Mouse (Mus musculus) liver, embryonic 15.5 days (tissue): Measurements from ENCODE around the gene Prr12. TPM values are rescaled to one million over a fixed set of nuclear protein-coding genes. Genes with fewer than 3 reads are reported as not detected.

ENCODE experiments used
- ATAC-seq: fragments of 200-750 bp; cut with Nextera tagmentation; 2 replicates; pipeline ENCODE4 v1.8.0; 2017; ENCODE audit warnings: moderate number of reproducible peaks, mild to moderate bottlenecking, moderate library complexity; ENCODE audit not compliant: insufficient read depth
- H3K27ac ChIP-seq: fragments of 300-500 bp; sonication (generic); replicated peaks from 2 replicates; pipeline ENCODE4 v1.5.1; 2015; ENCODE audit warnings: mild to moderate bottlenecking, inconsistent platforms
- H3K27me3 ChIP-seq: fragments of 300-500 bp; sonication (generic); 2 replicates; pipeline ENCODE4 v1.6.1; 2015; ENCODE audit warnings: mild to moderate bottlenecking, inconsistent platforms
- H3K36me3 ChIP-seq: fragments of 300-500 bp; sonication (generic); replicated peaks from 2 replicates; pipeline ENCODE4 v1.6.1; 2015; ENCODE audit warnings: moderate library complexity, mild to moderate bottlenecking, inconsistent platforms
- H3K4me1 ChIP-seq: fragments of 300-500 bp; sonication (generic); replicated peaks from 2 replicates; pipeline ENCODE4 v1.6.1; 2015; ENCODE audit warnings: inconsistent platforms
- H3K4me2 ChIP-seq: fragments of 300-500 bp; sonication (generic); 2 replicates; pipeline ENCODE4 v1.6.1; 2015; ENCODE audit warnings: moderate library complexity, mild to moderate bottlenecking, inconsistent platforms
- H3K4me3 ChIP-seq: fragments of 300-500 bp; sonication (generic); replicated peaks from 2 replicates; pipeline ENCODE4 v1.5.1; 2015; ENCODE audit warnings: mild to moderate bottlenecking, inconsistent platforms
- H3K9ac ChIP-seq: fragments of 300-500 bp; sonication (generic); 2 replicates; pipeline ENCODE4 v1.6.1; 2015; ENCODE audit warnings: moderate library complexity, mild to moderate bottlenecking, inconsistent platforms
- H3K9me3 ChIP-seq: fragments of 300-500 bp; sonication (generic); replicated peaks from 2 replicates; pipeline ENCODE4 v1.6.1; 2016; ENCODE audit warnings: inconsistent platforms
- WGBS: fragments of 180-500 bp; shearing (Covaris S2); methylation state at CpG from one replicate; pipeline ENCODE4 v1.1.7; 2015; ENCODE audit warnings: mixed read lengths; ENCODE audit not compliant: insufficient replicate concordance; 5-methylcytosine and 5-hydroxymethylcytosine counted together
- polyA plus RNA-seq: library from polyadenylated mRNA; unstranded; fragments of >200 nt; fragmentation: Nextera tagmentation; extraction: Ambion mirVana; gene quantifications from 2 replicates; pipeline ENCODE4 v1.2.1, GENCODE M21; 2015

The Prr12 gene
- polyA plus RNA-seq, 1 experiment from 2014 or later = 2.1 TPM

- Histone ChIP-seq H3K9me3 (no peaks in the 10 kb centered on the region), H3K4me1 (peaks cover 40% of the 10 kb centered on the region), H3K4me2 (peak overlapping the region; percentile 94), H3K27ac (peak overlapping the region; percentile 16; the same call in 1 of the 2 replicates), H3K36me3 (no peaks in the 10 kb centered on the region), H3K27me3 (peaks cover 39% of the 10 kb centered on the region), H3K4me3 (no peak overlapping the region), H3K9ac (no peak overlapping the region)
- WGBS = 21% methylated on average over 8 of the region's 8 CpGs
- ATAC-seq = no peak
Measured at GRCm38 (mm10) chr7:45019031-45019571, 33.6 kb downstream of the Prr12 start.

GRCm38 (mm10) chr7:45017242-45018061 is 35.2 kb downstream of the Prr12 start, which contains the start of gene Rras:
Gene Rras, plus strand, starts transcription at chr7:45017961.
- Histone ChIP-seq H3K27ac (peak within 1 kb of the TSS; percentile 98), H3K9me3 (no peaks in the 10 kb centered on the region), H3K4me3 (peak within 1 kb of the TSS; percentile 92), H3K36me3 (peaks cover 12% of the 10 kb centered on the region), H3K4me1 (peaks cover 55% of the 10 kb centered on the region), H3K27me3 (peaks cover 39% of the 10 kb centered on the region), H3K9ac (peak within 1 kb of the TSS; percentile 97), H3K4me2 (peak within 1 kb of the TSS; percentile 94)
- WGBS = under 1% methylated on average over 36 of the region's 36 CpGs
- ATAC-seq = peak; percentile 84

- Histone ChIP-seq H3K27me3 (peaks cover 38% of the 10 kb centered on the region), H3K9me3 (no peaks in the 10 kb centered on the region), H3K4me1 (peaks cover 57% of the 10 kb centered on the region), H3K4me2 (peak overlapping the region; percentile 94), H3K9ac (peak overlapping the region; percentile 97), H3K27ac (peak overlapping the region; percentile 98), H3K36me3 (peaks cover 19% of the 10 kb centered on the region), H3K4me3 (peak overlapping the region; percentile 92)
- WGBS = 2% methylated on average over 4 of the region's 4 CpGs
- ATAC-seq = no peak
Measured at GRCm38 (mm10) chr7:45016761-45017160, 35.9 kb downstream of the Prr12 start.

GRCm38 (mm10) chr7:45015957-45016612 is 36.6 kb downstream of the Prr12 start, which contains the start of gene Scaf1:
Gene Scaf1, minus strand, starts transcription at chr7:45016363.
- H3K4me1 ChIP-seq = peaks cover 57% of the 10 kb centered on the region
- H3K4me3 ChIP-seq = peak within 1 kb of the TSS; percentile 92
- peaks cover 32% of the 10 kb centered on the region for H3K27me3 ChIP-seq
- peak within 1 kb of the TSS; percentile 94 for H3K4me2 ChIP-seq
- peak within 1 kb of the TSS; percentile 98 for H3K27ac ChIP-seq
- H3K36me3 ChIP-seq = peaks cover 26% of the 10 kb centered on the region
- peak; percentile 74 for ATAC-seq
- under 1% methylated on average over 69 of the region's 69 CpGs for WGBS
- H3K9ac ChIP-seq = peak within 1 kb of the TSS; percentile 97
- H3K9me3 ChIP-seq = no peaks in the 10 kb centered on the region

GRCm38 (mm10) chr7:45015344-45015956 is 37.2 kb downstream of the Prr12 start:
- Histone ChIP-seq H3K4me2 (peak overlapping the region; percentile 94), H3K27ac (peak overlapping the region; percentile 98), H3K9ac (peak overlapping the region; percentile 97), H3K4me3 (peak overlapping the region; percentile 92), H3K36me3 (peaks cover 30% of the 10 kb centered on the region), H3K4me1 (peaks cover 57% of the 10 kb centered on the region), H3K27me3 (peaks cover 26% of the 10 kb centered on the region), H3K9me3 (no peaks in the 10 kb centered on the region)
- ATAC-seq = no peak
- WGBS = under 1% methylated on average over 20 of the region's 20 CpGs

GRCm38 (mm10) chr7:45014096-45014451 is 38.6 kb downstream of the Prr12 start:
- ATAC-seq = no peak
- peaks cover 12% of the 10 kb centered on the region for H3K27me3 ChIP-seq
- H3K9me3 ChIP-seq = no peaks in the 10 kb centered on the region
- H3K4me1 ChIP-seq = peaks cover 54% of the 10 kb centered on the region
- H3K4me3 ChIP-seq = no peak overlapping the region
- H3K36me3 ChIP-seq = peaks cover 44% of the 10 kb centered on the region
- WGBS = 93% methylated on average over 3 of the region's 3 CpGs
- H3K9ac ChIP-seq = 0 out of 2 replicates have a peak overlapping the region, but pooled peaks have one; percentile 1
- H3K27ac ChIP-seq = peak overlapping the region; percentile 98
- H3K4me2 ChIP-seq = peak overlapping the region; percentile 94; the same call in 1 of the 2 replicates

GRCm38 (mm10) chr7:45013366-45014095 is 39.1 kb downstream of the Prr12 start:
- peak overlapping the region; percentile 38 for H3K27ac ChIP-seq
- WGBS = 89% methylated on average over 16 of the region's 16 CpGs
- no peak for ATAC-seq
- H3K27me3 ChIP-seq = peaks cover 7% of the 10 kb centered on the region
- H3K36me3 ChIP-seq = peaks cover 50% of the 10 kb centered on the region
- peaks cover 49% of the 10 kb centered on the region for H3K4me1 ChIP-seq
- no peak overlapping the region for H3K4me3 ChIP-seq
- no peak overlapping the region; the same call in 1 of the 2 replicates for H3K9ac ChIP-seq
- H3K4me2 ChIP-seq = peak overlapping the region; percentile 33
- H3K9me3 ChIP-seq = no peaks in the 10 kb centered on the region

- H3K9ac ChIP-seq = no peak overlapping the region; the same call in 1 of the 2 replicates
- H3K27ac ChIP-seq = peak overlapping the region; percentile 38; the same call in 1 of the 2 replicates
- peaks cover 57% of the 10 kb centered on the region for H3K36me3 ChIP-seq
- peaks cover 42% of the 10 kb centered on the region for H3K4me1 ChIP-seq
- no peak for ATAC-seq
- 56% methylated on average over 4 of the region's 4 CpGs for WGBS
- peak overlapping the region; percentile 33 for H3K4me2 ChIP-seq
- H3K4me3 ChIP-seq = no peak overlapping the region
- H3K9me3 ChIP-seq = no peaks in the 10 kb centered on the region
- H3K27me3 ChIP-seq = no peaks in the 10 kb centered on the region
Measured at GRCm38 (mm10) chr7:45012824-45013223, 39.9 kb downstream of the Prr12 start.

- no peaks in the 10 kb centered on the region for H3K9me3 ChIP-seq
- H3K36me3 ChIP-seq = peaks cover 65% of the 10 kb centered on the region
- peaks cover 38% of the 10 kb centered on the region for H3K4me1 ChIP-seq
- ATAC-seq = no peak
- no peaks in the 10 kb centered on the region for H3K27me3 ChIP-seq
- 92% methylated on average over 6 of the region's 6 CpGs for WGBS
- H3K4me2 ChIP-seq = no peak overlapping the region
- H3K9ac ChIP-seq = no peak overlapping the region
- no peak overlapping the region for H3K4me3 ChIP-seq
- no peak overlapping the region for H3K27ac ChIP-seq
Measured at GRCm38 (mm10) chr7:45012011-45012410, 40.7 kb downstream of the Prr12 start.

- WGBS = 87% methylated on average over 19 of the region's 19 CpGs
- ATAC-seq = no peak
Measured at GRCm38 (mm10) chr7:45008411-45008810, 44.3 kb downstream of the Prr12 start.

More at GRCm38 (mm10) chr7:45008411-45008810, 44.3 kb downstream of the Prr12 start:
- no peak overlapping the region for H3K4me3 ChIP-seq
- no peaks in the 10 kb centered on the region for H3K9me3 ChIP-seq
- H3K36me3 ChIP-seq = peaks cover 97% of the 10 kb centered on the region
- no peak overlapping the region for H3K27ac ChIP-seq
- H3K9ac ChIP-seq = no peak overlapping the region
- no peaks in the 10 kb centered on the region for H3K27me3 ChIP-seq
- H3K4me2 ChIP-seq = no peak overlapping the region
- H3K4me1 ChIP-seq = peaks cover 14% of the 10 kb centered on the region
